Mouse (Mus musculus) liver, adult 2 months (tissue): ENCODE measurements around the gene Itprid1. TPM values are rescaled to one million over a fixed set of nuclear protein-coding genes. Genes with fewer than 3 reads are reported as not detected.

Source experiments
- DNase-seq: peaks from one replicate; pipeline ENCODE4 v3.0.0-alpha.2; 2011; ENCODE audit warnings: low read depth, low spot score; ENCODE audit errors: extremely low read depth
- H3K27ac ChIP-seq: fragments of 200-500 bp; replicated peaks from 2 replicates; pipeline ENCODE4 v1.5.1; 2012; ENCODE audit warnings: low read depth, mild to moderate bottlenecking, control low read depth, inconsistent platforms, low read length; ENCODE audit not compliant: insufficient read depth
- H3K27me3 ChIP-seq: fragments of 200-500 bp; 2 replicates; pipeline ENCODE4 v1.6.1; 2012; ENCODE audit warnings: mild to moderate bottlenecking, moderate library complexity, low read length, inconsistent platforms; ENCODE audit not compliant: control insufficient read depth, insufficient read depth
- H3K36me3 ChIP-seq: fragments of 200-500 bp; 2 replicates; pipeline ENCODE4 v1.6.1; 2012; ENCODE audit warnings: low read length, inconsistent platforms; ENCODE audit not compliant: control insufficient read depth, insufficient read depth
- H3K4me1 ChIP-seq: fragments of 200-500 bp; 2 replicates; pipeline ENCODE4 v1.6.1; 2011; ENCODE audit warnings: low read length; ENCODE audit not compliant: control insufficient read depth, insufficient read depth
- H3K4me3 ChIP-seq: fragments of 200-500 bp; 2 replicates; pipeline ENCODE4 v1.5.1; 2011; ENCODE audit warnings: low read depth, mild to moderate bottlenecking, control low read depth, low read length, moderate library complexity; ENCODE audit not compliant: insufficient read depth
- H3K79me2 ChIP-seq: fragments of 200-500 bp; 2 replicates; pipeline ENCODE4 v1.6.1; 2012; ENCODE audit warnings: inconsistent platforms, mild to moderate bottlenecking, low read length, moderate library complexity; ENCODE audit not compliant: control insufficient read depth, insufficient read depth
- H3K9ac ChIP-seq: fragments of 200-500 bp; 2 replicates; pipeline ENCODE4 v1.6.1; 2012; ENCODE audit warnings: low read depth, mild to moderate bottlenecking, control low read depth, inconsistent platforms, low read length
- CTCF ChIP-seq: fragments of 200-500 bp; IDR thresholded peaks from 2 replicates; pipeline ENCODE4 v1.5.1; 2011; ENCODE audit warnings: low read depth, low read length, control low read depth
- POLR2A ChIP-seq: fragments of 200-500 bp; IDR thresholded peaks from 2 replicates; pipeline ENCODE4 v1.6.1; 2011; ENCODE audit warnings: low read length, control low read depth; ENCODE audit not compliant: insufficient read depth; ENCODE audit errors: extremely low read depth
- WGBS: fragments of 180-500 bp; shearing (Covaris S2); methylation state at CpG from one replicate; pipeline ENCODE4 v1.1.7; 2018; 5-methylcytosine and 5-hydroxymethylcytosine counted together
- polyA plus RNA-seq: library from polyadenylated mRNA; depleted of rRNA; stranded (reverse); fragments of >200 nt; gene quantifications from 2 replicates; pipeline ENCODE4 v1.2.3, GENCODE M21; 2012
- total RNA-seq: library from RNA; depleted of rRNA; stranded (reverse); fragments of >200 nt; gene quantifications from 2 replicates; pipeline ENCODE4 v1.2.3, GENCODE M21; 2014

The Itprid1 gene
- total and polyA plus RNA-seq, 2 experiments = not detected

DNA sequence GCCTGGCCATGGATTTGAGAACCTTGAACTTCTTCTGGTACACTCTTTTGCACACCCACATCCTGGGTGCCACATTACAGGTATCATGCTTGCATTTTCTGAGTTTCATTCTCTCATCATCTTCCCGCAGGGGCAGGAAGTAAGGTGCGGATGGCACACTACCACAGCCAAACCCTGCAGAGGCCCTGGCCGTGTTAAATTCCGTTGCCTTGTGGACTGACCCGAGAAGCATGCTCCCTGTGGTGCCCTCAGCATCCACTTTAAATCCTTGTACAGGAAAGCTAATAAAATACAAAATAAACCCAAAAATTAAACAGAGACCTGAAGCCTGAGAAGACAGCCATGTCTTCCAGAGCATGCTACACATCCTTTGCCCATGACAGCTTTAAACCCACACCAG, 82.5 kb downstream of the Itprid1 start:
- Histone ChIP-seq H3K4me1 (no peaks in the 10 kb centered on the region), H3K9ac (no peak overlapping the region), H3K79me2 (no peaks in the 10 kb centered on the region), H3K4me3 (no peak overlapping the region), H3K27me3 (no peaks in the 10 kb centered on the region), H3K36me3 (no peaks in the 10 kb centered on the region), H3K27ac (no peak overlapping the region)
- 85% methylated on average over 5 of the region's 5 CpGs for WGBS
- no peak for DNase-seq
- no peak for TF ChIP-seq POLR2A
- TF ChIP-seq CTCF = no peak

DNA sequence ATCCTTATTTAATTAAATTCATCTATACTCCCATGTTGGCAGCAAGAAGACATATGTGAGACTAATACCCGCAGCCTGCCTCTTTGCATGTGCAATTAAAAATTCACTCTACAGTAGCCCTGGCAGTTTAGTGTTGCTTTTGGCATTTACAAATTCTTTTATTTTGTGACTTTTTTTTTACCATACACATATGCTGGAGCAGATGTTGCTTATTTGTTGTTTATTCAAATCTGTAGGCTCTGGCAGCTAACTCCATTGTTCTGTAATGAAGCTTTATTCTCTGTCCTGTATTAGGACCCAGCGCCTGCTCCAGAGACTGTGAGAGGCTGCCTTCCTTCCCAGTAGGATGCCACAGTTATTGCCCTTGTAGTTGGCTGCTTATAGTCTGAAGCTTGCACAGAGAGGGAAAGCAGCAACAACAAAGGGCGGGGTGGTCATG, 83.6 kb downstream of the Itprid1 start:
- no peak for DNase-seq
- Histone ChIP-seq H3K9ac (no peak overlapping the region), H3K4me3 (no peak overlapping the region), H3K27me3 (no peaks in the 10 kb centered on the region), H3K79me2 (no peaks in the 10 kb centered on the region), H3K36me3 (no peaks in the 10 kb centered on the region), H3K27ac (no peak overlapping the region), H3K4me1 (no peaks in the 10 kb centered on the region)
- 77% methylated on average over 3 of the region's 3 CpGs for WGBS
- TF ChIP-seq POLR2A (no peak), CTCF (no peak)

DNA sequence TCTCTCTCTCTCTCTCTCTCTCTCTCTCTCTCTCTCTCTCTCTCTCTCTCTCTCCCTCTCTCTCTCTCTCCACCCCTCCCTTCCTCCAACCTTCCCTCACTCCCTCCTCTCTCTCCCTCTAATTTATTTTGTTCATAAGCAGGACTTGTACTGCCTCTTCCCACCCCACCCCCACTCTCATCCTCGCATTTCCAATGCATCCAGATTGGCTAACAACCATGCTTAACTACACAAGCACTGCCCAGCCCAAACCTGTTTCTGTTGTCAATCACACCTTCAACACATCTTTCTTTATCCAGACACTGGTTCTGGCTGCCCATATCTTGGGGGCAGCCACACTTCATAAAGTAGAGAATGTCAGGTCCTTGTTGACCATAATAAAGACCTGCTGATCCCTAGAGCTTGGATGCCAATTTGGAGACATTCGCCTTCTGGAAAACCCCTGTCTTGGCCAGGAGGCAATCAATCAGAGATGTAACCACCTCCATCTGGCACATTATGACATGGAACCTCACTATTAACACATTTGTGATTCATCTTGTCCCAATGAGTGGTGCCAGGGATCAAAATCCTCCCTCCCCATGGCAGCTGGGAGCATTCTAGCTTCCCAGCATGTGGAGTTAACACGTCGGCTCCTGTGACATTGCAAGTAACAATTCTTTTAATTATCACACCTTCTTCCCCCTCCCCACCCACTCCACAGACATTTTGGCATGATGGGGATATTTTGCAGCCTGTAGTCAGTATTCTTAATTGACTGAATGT, 84.4 kb downstream of the Itprid1 start:
- TF ChIP-seq CTCF (no peak), POLR2A (no peak)
- Histone ChIP-seq H3K36me3 (no peaks in the 10 kb centered on the region), H3K27me3 (no peaks in the 10 kb centered on the region), H3K4me1 (no peaks in the 10 kb centered on the region), H3K4me3 (no peak overlapping the region), H3K9ac (no peak overlapping the region), H3K27ac (no peak overlapping the region), H3K79me2 (no peaks in the 10 kb centered on the region)
- 71% methylated on average over 4 of the region's 4 CpGs for WGBS
- DNase-seq = no peak

DNA sequence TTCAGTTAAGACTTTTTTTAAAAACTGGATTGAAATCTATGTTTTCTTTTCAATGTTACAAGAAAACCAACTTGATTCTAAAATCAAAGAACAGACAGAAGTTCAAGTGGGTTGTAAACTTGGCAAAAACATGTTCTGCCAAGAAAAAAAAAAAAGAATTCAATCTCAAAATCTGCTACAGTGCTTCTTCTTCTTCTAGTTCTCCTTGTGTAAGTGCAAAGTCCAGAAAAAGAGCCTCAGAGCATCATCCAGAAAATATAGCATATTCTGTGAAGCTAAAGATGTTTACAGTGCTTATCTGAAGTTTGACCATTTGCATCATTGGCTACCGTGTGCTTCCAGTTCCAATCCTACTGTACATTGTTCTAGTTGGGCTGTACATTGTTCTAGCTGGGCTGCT, 108.0 kb downstream of the Itprid1 start:
- Histone ChIP-seq H3K4me1 (no peaks in the 10 kb centered on the region), H3K36me3 (no peaks in the 10 kb centered on the region), H3K4me3 (no peak overlapping the region), H3K27me3 (no peaks in the 10 kb centered on the region), H3K27ac (no peak overlapping the region), H3K79me2 (no peaks in the 10 kb centered on the region), H3K9ac (no peak overlapping the region)
- TF ChIP-seq CTCF (no peak), POLR2A (no peak)
- 60% methylated on average over 1 of the region's 1 CpGs for WGBS
- DNase-seq = no peak

DNA sequence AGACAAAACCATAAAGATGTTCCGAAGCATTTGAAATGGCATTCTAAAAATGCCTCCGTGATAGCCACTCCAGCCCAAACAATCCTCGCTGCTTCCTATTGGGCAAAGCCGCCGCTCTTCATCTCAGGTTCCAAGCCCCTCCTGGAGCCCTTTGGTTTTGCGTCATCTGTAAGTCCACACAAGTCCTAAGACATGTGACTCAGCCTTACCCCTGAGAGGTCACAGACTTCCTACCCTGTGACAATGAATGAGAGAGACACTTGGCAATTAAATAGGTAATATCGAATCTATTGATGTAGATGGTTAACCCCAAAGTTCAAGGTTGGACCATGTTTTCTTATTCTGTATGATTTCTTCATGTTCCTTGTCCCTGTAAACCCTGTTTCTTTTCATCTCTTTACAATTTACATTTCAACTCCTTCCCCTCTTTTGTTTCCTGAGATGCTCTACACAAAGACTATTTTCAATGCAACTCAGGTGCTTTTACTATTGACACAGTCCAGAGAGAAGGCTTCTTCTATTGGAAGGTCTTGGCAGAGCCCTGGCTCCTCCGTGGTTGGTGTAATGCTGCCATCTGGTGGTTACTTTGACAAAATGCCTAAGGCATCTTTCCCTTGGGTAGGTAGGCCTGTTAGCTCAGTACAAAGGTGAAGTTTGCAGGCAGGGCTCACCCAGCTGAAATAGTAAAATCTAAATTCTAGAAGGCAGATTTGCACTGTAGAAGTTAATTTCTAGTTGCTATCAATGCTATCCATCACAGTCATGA, 113.8 kb downstream of the Itprid1 start:
- Histone ChIP-seq H3K4me1 (no peaks in the 10 kb centered on the region), H3K79me2 (no peaks in the 10 kb centered on the region), H3K27me3 (no peaks in the 10 kb centered on the region), H3K4me3 (no peak overlapping the region), H3K9ac (no peak overlapping the region), H3K27ac (no peak overlapping the region), H3K36me3 (no peaks in the 10 kb centered on the region)
- 60% methylated on average over 8 of the region's 8 CpGs for WGBS
- peak; percentile 60 for DNase-seq
- TF ChIP-seq CTCF (peak; percentile 69), POLR2A (no peak)

DNA sequence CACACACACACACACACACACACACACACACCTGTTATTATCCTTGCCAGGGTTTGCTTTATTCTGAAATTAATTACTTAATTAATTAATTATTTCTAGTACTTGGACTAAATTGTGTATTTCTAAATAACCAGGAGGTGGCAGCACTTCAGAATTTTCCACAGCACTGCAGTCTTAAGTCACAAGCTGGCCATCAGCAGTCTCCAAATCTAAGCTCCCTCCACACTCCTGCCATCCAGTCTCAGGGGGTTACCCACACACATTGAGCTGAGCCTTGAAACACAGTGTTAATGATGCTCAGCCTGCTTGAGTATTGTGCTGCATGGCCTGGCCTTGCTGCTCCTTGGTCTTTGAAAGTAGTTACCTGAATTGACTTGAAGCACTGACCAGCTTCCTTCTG, 136.3 kb downstream of the Itprid1 start:
- Histone ChIP-seq H3K36me3 (no peaks in the 10 kb centered on the region), H3K9ac (no peak overlapping the region), H3K4me3 (no peak overlapping the region), H3K27me3 (no peaks in the 10 kb centered on the region), H3K4me1 (no peaks in the 10 kb centered on the region), H3K79me2 (no peaks in the 10 kb centered on the region), H3K27ac (no peak overlapping the region)
- DNase-seq = peak; percentile 31
- TF ChIP-seq CTCF (peak; percentile 22; the same call in 1 of the 2 replicates), POLR2A (no peak)
